20 mouse cellular contexts compared by ENCODE assay signal in genomic region chr13:104627169-104627909, GRCm38 (mm10).
DNase-seq lines count a peak whose midpoint lies in the region; ATAC-seq lines count a peak whose summit lies in the region.
"Had no signal": no experiment of that assay in that cellular context is flagged by ENCODE, and none has a peak within 500 bp of the region (broad histone marks: within the 10 kb centered on the region; RNA-seq: fewer than 3 reads in every experiment).

No protein-coding gene starts in this region.

- peak; percentile 56; the same call in 1 of the 2 replicates for ATAC-seq in heart, embryonic 13.5 days (ENCODE audit: extremely low read depth, insufficient number of reproducible peaks, low FRiP score, low TSS enrichment)
- ATAC-seq in liver, embryonic 11.5 days (replicated peaks; ENCODE audit: low FRiP score): peak; percentile 85
- ATAC-seq: forebrain, embryonic 16.5 days had no signal

- no peak for DNase-seq in heart, adult 18-20 months
- DNase-seq in liver, embryonic 11.5 days (ENCODE audit: low spot score): no peak
- DNase-seq in liver: no peak
- DNase-seq in CD4-positive, CD25-positive, alpha-beta regulatory T cell, adult 2 months (ENCODE audit: low read depth, low spot score): peak; percentile 67
- peak; percentile 32 for DNase-seq in induced T-regulatory cell, adult 2 months (ENCODE audit: low read depth)
- no peak for DNase-seq in gastrocnemius, adult 8-10 months (ENCODE audit: low spot score in 2 of 2)
- DNase-seq in kidney, postnatal 36 days: no peak
- DNase-seq: adrenal gland, postnatal 25 days; cerebellum, adult 9-11 months; midbrain, embryonic 14.5 days; right cerebral cortex, postnatal 14 days; thymus, postnatal 14 days had no signal

- H3K27ac ChIP-seq in heart, embryonic 13.5 days (replicated peaks): peak overlapping the region; percentile 92
- H3K27ac ChIP-seq in liver, embryonic 11.5 days (ENCODE audit: low read depth, low read length): no peak overlapping the region; the same call in 1 of the 2 replicates
- H3K27ac ChIP-seq: hindbrain, embryonic 15.5 days; kidney, embryonic 15.5 days; layer of hippocampus, adult 2 months; limb, embryonic 13.5 days; stomach, postnatal 0 days had no signal

- no peak overlapping the region for H3K4me3 ChIP-seq in heart, embryonic 13.5 days
- H3K4me3 ChIP-seq in liver, embryonic 11.5 days (ENCODE audit: low read depth, low read length): no peak overlapping the region
- H3K4me3 ChIP-seq: hindbrain, embryonic 15.5 days; kidney, embryonic 15.5 days; layer of hippocampus, adult 2 months; limb, embryonic 13.5 days had no signal

- H3K9me3 ChIP-seq in heart, embryonic 13.5 days: no peaks in the 10 kb centered on the region
- no peaks in the 10 kb centered on the region for H3K9me3 ChIP-seq in liver, embryonic 11.5 days (ENCODE audit: control insufficient read depth, low read length)
- H3K9me3 ChIP-seq: hindbrain, embryonic 15.5 days; kidney, embryonic 15.5 days; limb, embryonic 13.5 days had no signal

- peak overlapping the region; percentile 35 for H3K4me2 ChIP-seq in heart, embryonic 13.5 days
- H3K4me2 ChIP-seq in liver, embryonic 11.5 days: no peak overlapping the region
- H3K4me2 ChIP-seq: hindbrain, embryonic 15.5 days; kidney, embryonic 15.5 days; limb, embryonic 13.5 days had no signal

- H3K36me3 ChIP-seq in heart, embryonic 13.5 days: peaks cover 5% of the 10 kb centered on the region
- H3K36me3 ChIP-seq in liver, embryonic 11.5 days (ENCODE audit: control insufficient read depth, insufficient read depth, low read length): no peaks in the 10 kb centered on the region
- H3K36me3 ChIP-seq: hindbrain, embryonic 15.5 days; limb, embryonic 13.5 days had no signal

- H3K9ac ChIP-seq in heart, embryonic 13.5 days: peak overlapping the region; percentile 50
- no peak overlapping the region for H3K9ac ChIP-seq in liver, embryonic 11.5 days (ENCODE audit: low read depth, low read length)
- H3K9ac ChIP-seq: hindbrain, embryonic 15.5 days; kidney, embryonic 15.5 days; limb, embryonic 13.5 days had no signal

- 21% methylated on average over 11 of the region's 11 CpGs for WGBS in heart, embryonic 13.5 days
- WGBS in liver, embryonic 11.5 days: 50% methylated on average over 11 of the region's 11 CpGs

- H3K27me3 ChIP-seq in heart, embryonic 13.5 days (replicated peaks): no peaks in the 10 kb centered on the region
- H3K27me3 ChIP-seq in liver, embryonic 11.5 days (replicated peaks; ENCODE audit: control insufficient read depth, insufficient read depth, low read length): no peaks in the 10 kb centered on the region
- H3K27me3 ChIP-seq: CH12.LX; hindbrain, embryonic 15.5 days; kidney, embryonic 15.5 days; limb, embryonic 13.5 days had no signal

- H3K4me1 ChIP-seq in heart, embryonic 13.5 days: peaks cover 45% of the 10 kb centered on the region
- peaks cover 4% of the 10 kb centered on the region for H3K4me1 ChIP-seq in liver, embryonic 11.5 days (replicated peaks; ENCODE audit: control insufficient read depth, insufficient read depth, low read length)
- H3K4me1 ChIP-seq: hindbrain, embryonic 15.5 days had no signal

Comparison
In these comparisons a context has a peak if more than half of its experiments do, and no peak if none do; other contexts are left out.
1. DNase-seq: peak in CD4-positive, CD25-positive, alpha-beta regulatory T cell, adult 2 months (single experiment) and induced T-regulatory cell, adult 2 months (single experiment); none in heart, adult 18-20 months (0 of 2), liver, embryonic 11.5 days (single experiment), liver (single experiment), gastrocnemius, adult 8-10 months (0 of 2) and kidney, postnatal 36 days (0 of 2).